Mouse (Mus musculus): ENCODE measurements around the gene Lrp6.

The Lrp6 gene

GRCm38 (mm10) chr6:134529340-134529739 is 37.4 kb downstream of the Lrp6 start:
- DNase-seq (ENCODE audit: low spot score), result no peak

DNA sequence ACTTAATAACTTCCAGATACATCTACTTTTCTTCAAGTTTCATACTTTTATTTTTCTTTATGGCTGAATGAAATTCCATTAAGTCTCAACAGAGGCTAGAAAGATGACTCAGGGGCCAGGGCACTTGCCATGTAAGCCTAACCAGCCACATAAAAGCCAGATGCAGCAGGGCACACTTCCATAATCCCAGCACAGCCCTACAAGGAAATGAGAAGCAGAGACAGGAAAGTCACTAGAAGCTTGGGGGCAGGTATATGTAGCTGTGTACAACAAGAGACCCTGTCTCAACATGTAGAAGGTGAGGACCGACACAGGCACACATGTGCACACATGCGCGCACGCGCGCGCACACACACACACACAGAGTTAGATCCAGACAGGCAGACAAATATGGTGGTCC is 38.4 kb downstream of the Lrp6 start:
- no peak for DNase-seq (ENCODE audit: low spot score)

GRCm38 (mm10) chr6:134527596-134528128 is 39.1 kb downstream of the Lrp6 start:
- DNase-seq (ENCODE audit: low spot score), result no peak

GRCm38 (mm10) chr6:134526821-134527595 is 39.8 kb downstream of the Lrp6 start:
- no peak for DNase-seq (ENCODE audit: low spot score)

DNA sequence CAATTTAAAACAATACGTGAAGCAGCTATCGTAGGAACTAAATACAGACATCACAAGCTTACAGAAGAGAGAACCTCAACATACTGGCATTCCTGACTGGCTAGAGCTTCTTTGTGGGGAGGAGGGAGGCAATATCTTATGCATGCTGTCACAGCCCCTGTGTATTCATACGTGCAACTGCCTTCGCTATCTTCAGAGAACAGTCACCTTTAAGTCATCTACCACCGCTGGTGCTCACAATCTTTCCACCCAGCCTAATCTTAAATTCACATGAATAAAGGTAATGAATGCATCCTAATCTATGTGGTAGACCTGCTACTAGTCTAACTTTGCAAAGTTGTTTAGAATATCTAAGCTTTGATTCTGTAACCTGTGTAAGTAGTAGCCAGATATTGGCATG is 40.5 kb downstream of the Lrp6 start:
- no peak for DNase-seq (ENCODE audit: low spot score)

DNA sequence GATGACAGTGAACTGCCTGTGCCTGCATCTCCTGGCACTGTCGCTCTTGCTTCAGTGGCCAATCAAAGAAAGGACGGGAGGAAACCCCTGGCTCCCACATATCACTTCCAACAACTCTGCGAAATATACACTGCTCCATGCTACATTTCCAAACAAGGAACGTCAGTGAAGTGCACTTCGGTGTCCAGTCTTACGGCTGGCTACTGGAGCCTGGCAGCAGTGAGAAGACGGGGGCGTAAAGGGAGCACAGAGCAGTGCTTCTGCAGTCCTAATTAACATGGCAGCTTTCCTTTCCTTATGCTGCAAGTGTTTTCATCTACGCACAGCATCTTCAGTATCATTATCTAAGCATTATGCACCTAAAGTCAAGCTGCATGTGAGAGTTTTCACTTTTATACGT is 45.4 kb downstream of the Lrp6 start:
- no peak for DNase-seq (ENCODE audit: low spot score)

GRCm38 (mm10) chr6:134520821-134521220 is 45.9 kb downstream of the Lrp6 start:
- DNase-seq (ENCODE audit: low spot score), result no peak

DNA sequence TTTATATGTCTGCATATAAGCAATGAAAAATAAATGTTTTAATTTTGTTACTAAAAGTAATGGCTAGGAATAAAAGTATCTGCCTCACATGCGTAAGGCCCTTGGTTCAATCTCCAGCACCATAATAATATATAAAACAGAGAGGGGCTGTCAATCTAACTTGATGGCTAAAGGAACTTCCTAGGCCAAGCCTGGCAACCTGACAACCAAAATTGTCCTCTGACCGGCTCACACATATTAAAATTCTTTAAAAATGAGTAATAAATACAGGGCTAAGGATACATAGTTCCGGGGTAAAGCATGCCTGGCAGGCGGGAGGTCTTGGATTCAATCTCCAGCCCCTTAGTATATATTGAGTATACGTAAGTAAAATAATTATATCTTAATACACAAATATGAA is 48.3 kb downstream of the Lrp6 start:
- DNase-seq (ENCODE audit: low spot score), result no peak

DNA sequence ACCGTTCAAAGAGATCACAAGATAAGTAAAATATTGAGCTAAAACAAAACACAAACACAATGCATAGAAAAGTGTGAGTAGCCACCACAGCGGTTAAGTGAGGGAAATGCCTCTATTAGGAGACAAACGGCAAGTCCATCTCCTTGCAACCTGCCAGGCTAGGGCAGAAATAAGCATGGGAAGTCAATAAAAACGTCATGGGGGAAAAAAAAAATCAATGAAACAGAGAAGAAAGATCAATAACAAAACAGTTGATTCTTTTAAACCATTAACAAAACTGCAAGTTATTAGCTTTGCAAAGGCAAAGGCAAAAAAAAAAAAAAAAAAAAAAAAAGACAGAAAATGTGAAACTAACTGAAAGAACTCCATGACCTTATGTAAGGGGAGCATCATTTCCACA is 49.6 kb downstream of the Lrp6 start:
- DNase-seq (ENCODE audit: low spot score), result no peak

DNA sequence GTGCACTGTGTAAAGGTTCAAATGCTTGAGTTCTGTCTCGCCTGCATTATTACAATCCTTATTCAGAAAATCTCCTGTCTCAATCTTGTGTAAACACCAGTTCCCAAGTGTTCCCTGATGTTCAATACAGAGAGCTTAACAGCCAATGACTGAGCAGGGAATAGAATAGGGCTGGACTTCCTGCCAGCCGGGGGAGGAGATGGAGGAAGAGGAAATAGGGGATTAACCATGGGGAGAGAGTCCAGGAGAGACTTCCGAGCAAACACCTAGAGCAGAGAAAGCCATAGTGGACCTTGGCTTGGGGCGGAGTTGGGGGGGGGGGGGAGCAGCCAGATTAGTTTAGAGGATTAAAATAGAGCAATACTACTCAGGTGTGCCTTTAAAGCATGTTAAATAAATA is 51.3 kb downstream of the Lrp6 start:
- no peak for DNase-seq (ENCODE audit: low spot score)

DNA sequence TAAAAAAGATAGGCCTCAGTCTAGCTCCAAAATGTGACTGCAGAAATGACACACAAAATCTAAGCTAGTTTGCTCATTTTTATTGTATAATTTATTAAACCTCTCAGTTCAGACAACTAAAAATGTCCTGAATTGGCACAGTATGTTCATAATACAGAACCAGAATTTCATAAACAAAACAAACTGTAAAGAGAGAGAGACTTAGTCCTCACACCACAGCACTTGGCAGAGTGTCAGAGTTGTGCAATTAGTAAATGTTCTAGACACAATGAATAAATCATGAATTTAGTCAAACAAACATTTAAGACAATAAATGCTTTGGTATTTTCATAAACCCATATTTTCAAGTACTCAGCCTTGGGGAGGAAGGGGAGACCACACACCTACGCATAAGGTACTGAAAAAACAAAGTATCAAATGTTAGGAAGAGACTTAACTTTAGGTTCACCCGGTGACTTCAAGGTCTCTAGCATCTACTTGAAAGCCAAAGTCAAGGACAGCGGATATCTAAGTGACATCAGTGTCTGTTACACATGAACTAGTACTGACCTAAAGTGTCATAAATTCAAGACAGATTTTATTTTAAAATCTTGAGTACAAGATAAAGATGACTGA is 52.8 kb downstream of the Lrp6 start:
- DNase-seq (ENCODE audit: low spot score), result no peak

GRCm38 (mm10) chr6:134513011-134513410 is 53.8 kb downstream of the Lrp6 start:
- DNase-seq (ENCODE audit: low spot score), result no peak

- DNase-seq (ENCODE audit: low spot score), result no peak
Measured at GRCm38 (mm10) chr6:134512478-134512877, 54.3 kb downstream of the Lrp6 start.

- no peak for DNase-seq (ENCODE audit: low spot score)
Measured at GRCm38 (mm10) chr6:134511118-134511517, 55.6 kb downstream of the Lrp6 start.

- DNase-seq (ENCODE audit: low spot score), result no peak
Measured at GRCm38 (mm10) chr6:134510280-134510679, 56.5 kb downstream of the Lrp6 start.

DNA sequence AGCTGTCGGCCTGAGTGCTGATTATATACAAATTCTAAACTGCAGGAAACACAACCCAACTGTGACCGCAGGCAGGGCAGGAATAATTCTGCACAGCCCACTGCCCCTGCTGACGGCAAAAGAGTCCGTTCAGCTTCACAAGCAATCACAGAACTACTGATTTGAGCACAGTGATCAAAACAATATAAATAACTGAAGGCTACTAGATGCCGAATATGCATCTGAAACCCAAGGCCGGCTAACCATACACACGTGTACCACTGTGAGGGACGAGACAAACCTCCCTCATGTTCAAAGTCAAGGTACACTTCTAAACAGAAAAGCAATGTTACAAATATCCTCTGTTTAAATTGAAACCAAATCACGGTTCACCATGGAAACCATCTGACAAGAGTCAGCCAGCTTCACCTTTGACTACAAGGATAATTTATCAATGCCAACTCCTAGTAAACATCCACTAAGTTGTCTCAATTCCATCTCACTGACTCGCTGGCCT is 57.0 kb downstream of the Lrp6 start:
- DNase-seq (ENCODE audit: low spot score), result no peak

DNA sequence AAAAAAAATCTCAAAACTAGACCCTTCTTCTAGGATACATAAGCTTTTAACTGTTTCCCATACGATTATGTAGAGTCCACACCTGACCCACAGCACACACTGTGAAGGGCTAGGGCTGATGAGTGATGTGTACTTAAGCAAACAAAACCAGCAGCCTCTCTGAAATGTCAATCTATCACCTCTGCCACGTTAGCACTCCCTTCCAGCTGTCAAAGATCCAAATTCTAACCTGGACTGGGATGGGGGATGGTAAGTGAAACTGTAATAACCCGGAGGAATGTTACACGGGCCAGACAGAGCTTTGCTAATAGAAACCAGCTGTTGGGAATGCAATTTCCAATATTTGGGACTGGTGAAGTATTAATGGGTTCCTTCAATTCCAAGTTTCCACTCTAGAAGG is 61.9 kb downstream of the Lrp6 start:
- DNase-seq (ENCODE audit: low spot score), result no peak

DNA sequence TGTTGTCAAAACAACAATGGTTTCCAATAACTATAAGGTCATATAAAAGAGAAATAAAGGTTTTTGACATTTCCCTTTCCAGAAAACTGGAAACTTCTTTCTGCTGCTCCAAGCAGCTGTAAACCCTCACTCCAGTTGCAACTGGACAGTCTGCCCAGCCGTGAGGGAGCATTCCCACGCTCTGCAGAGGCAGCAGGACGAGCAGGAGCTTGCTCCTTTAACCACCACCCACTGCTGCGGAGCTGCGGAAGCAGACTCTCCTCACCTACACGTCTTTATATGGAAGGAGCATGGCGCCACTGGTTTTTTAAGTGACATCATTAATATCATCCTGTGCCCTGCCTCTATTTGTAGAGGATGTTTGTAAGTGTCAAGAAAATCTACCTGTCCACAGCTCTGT is 64.4 kb downstream of the Lrp6 start:
- no peak for DNase-seq (ENCODE audit: low spot score)

DNA sequence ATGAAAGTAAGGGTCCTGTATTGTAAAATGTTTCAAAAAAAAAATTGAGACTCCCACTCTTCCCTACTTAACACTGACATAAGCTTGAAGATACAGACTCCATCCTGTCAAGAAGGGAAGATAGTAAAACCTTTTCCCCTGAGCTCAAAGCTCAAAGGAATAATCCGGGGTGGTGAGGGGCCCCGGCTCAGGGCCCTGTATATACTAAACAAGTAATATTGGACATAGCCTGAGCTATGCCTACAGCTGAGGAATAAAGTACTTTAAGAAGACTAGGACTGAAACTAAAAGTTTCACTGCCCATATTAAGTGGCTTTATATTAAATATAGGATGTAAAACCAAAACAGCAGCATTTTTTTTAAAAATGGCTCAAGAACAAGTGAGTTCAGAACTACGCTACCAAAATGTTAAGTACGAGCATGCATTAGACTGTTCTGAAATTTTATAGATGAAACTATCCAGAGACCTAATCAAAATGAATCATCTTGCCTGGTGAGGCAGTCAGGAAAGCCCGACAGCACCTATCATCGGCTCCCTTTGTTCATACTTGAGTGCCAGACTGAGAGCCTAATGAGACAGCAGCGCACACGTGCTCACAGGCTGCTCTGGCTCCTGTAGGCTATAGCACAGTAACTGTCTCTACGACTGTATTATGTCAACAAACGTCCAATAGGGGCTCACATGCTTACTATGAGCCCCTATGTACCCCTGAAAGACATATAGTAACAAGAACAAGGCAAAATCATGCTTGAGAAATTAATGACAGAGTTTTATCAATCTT is 66.2 kb downstream of the Lrp6 start:
- no peak for DNase-seq (ENCODE audit: low spot score)

GRCm38 (mm10) chr6:134499089-134499488 is 67.7 kb downstream of the Lrp6 start:
- DNase-seq (ENCODE audit: low spot score), result no peak

- no peak for DNase-seq (ENCODE audit: low spot score)
Measured at GRCm38 (mm10) chr6:134498518-134498917, 68.2 kb downstream of the Lrp6 start.

DNA sequence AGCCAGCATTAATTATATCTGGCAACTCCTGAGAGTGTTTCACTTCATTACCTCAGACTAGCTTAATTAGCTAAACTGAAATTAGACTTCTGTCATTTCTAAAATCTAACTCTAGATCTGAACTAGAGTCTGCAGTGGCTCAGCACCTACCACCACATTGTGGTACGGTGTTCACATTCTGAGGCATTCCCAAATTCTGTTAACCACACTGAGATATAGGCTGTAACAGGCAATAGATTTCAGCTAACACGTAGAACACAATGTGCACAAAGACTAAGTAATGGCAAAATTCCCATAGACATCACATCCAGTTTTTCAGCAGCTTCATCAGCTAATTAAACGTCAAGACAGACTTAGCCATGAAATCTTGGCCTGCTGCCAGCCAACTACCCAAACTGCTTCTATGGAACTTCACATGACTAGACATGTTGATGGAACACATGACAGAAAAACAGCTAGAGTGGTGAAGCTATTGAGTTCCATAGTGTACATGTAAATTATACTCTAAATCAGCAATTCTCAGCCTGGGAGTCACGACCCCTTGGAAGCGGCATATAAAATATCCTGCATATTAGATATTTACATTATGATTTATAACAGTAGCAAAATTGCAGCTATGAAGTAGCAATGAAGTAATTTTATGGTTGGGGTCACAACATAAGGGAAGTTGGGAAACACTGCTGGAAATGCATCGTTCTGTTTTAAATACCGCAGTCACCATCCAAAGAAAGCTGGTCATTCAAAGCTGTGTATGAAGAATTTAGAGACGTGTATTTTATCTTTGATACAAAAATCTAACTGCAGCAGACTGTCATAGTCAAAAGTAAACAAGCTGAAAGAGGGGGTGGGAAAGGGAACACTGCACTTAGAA is 71.7 kb downstream of the Lrp6 start:
- no peak for DNase-seq (ENCODE audit: low spot score)
